Comparison of ENCODE assay signal across 9 mouse cellular contexts in genomic region chr8:121104049-121104818, GRCm38 (mm10). TPM values are rescaled to one million over a fixed set of nuclear protein-coding genes. Genes with fewer than 3 reads are reported as not detected.
DNase-seq lines count a peak whose midpoint lies in the region; ATAC-seq and TF ChIP-seq lines count a peak whose summit lies in the region.
"Had no signal": no experiment of that assay in that cellular context is flagged by ENCODE, and none has a peak within 500 bp of the region (broad histone marks: within the 10 kb centered on the region; RNA-seq: fewer than 3 reads in every experiment).

No protein-coding gene starts in this region.

- no peak overlapping the region for H3ac ChIP-seq in C2C12 (ENCODE audit: control insufficient read depth, insufficient read length, low read depth)

- H3K4me1 ChIP-seq in kidney, embryonic 14.5 days (ENCODE audit: control insufficient read depth, insufficient read depth, low read length) = peaks cover 8% of the 10 kb centered on the region
- no peaks in the 10 kb centered on the region for H3K4me1 ChIP-seq in liver, adult 2 months (ENCODE audit: control insufficient read depth, insufficient read depth, low read length)

- ATAC-seq in kidney, embryonic 14.5 days (ENCODE audit: low FRiP score, low TSS enrichment) = peak; percentile 51; the same call in 1 of the 2 replicates

- no peaks in the 10 kb centered on the region for H3K9me3 ChIP-seq in kidney, embryonic 14.5 days (ENCODE audit: control insufficient read depth, low read length)
- H3K9me3 ChIP-seq: hindbrain, embryonic 15.5 days had no signal

- peaks cover 43% of the 10 kb centered on the region for H3K36me3 ChIP-seq in C2C12 (ENCODE audit: control insufficient read depth, insufficient read depth)
- H3K36me3 ChIP-seq in kidney, embryonic 14.5 days (ENCODE audit: control insufficient read depth, insufficient read depth, low read length) = peaks cover 55% of the 10 kb centered on the region
- H3K36me3 ChIP-seq in liver, adult 2 months (ENCODE audit: control insufficient read depth, insufficient read depth, low read length) = no peaks in the 10 kb centered on the region

- H3K79me2 ChIP-seq in C2C12 (ENCODE audit: control insufficient read depth, insufficient read depth) = peaks cover 19% of the 10 kb centered on the region
- H3K79me2 ChIP-seq in liver, adult 2 months (ENCODE audit: control insufficient read depth, insufficient read depth, low read length) = 0 out of 2 replicates have a peak, but pooled peaks cover 5% of the 10 kb centered on the region

- no peaks in the 10 kb centered on the region for H3K27me3 ChIP-seq in C2C12 (ENCODE audit: control insufficient read depth, insufficient read depth, insufficient read length)
- H3K27me3 ChIP-seq in kidney, embryonic 14.5 days (ENCODE audit: control insufficient read depth, insufficient read depth, low read length) = no peaks in the 10 kb centered on the region
- no peaks in the 10 kb centered on the region for H3K27me3 ChIP-seq in liver, adult 2 months (ENCODE audit: control insufficient read depth, insufficient read depth, low read length)
- H3K27me3 ChIP-seq: hindbrain, embryonic 15.5 days had no signal

- H3K9ac ChIP-seq in kidney, embryonic 14.5 days (ENCODE audit: low read depth, low read length) = no peak overlapping the region
- H3K9ac ChIP-seq in liver, adult 2 months (ENCODE audit: low read depth, low read length) = no peak overlapping the region
- H3K9ac ChIP-seq: hindbrain, embryonic 15.5 days had no signal

- H3K4me2 ChIP-seq in kidney, embryonic 14.5 days (replicated peaks; ENCODE audit: low read depth, low read length) = no peak overlapping the region
- H3K4me2 ChIP-seq: hindbrain, embryonic 15.5 days had no signal

- WGBS in kidney, embryonic 14.5 days = 54% methylated on average over 17 of the region's 17 CpGs
- 62% methylated on average over 17 of the region's 17 CpGs for WGBS in liver, adult 2 months

- H3K4me3 ChIP-seq in C2C12 (ENCODE audit: insufficient read depth, poor library complexity, severe bottlenecking) = no peak overlapping the region
- no peak overlapping the region for H3K4me3 ChIP-seq in kidney, embryonic 14.5 days (ENCODE audit: low read length)
- no peak overlapping the region for H3K4me3 ChIP-seq in liver, adult 2 months (ENCODE audit: insufficient read depth, low read depth, low read length)
- H3K4me3 ChIP-seq: hindbrain, embryonic 15.5 days had no signal

- peak; percentile 71 to 91 for DNase-seq in adrenal gland, adult (ENCODE audit: inconsistent age in 2 of 2, low spot score in 1 of 2)
- DNase-seq in embryo, embryonic 10 days (ENCODE audit: low spot score) = peak; percentile 88
- DNase-seq in gastrocnemius, postnatal 4 days (ENCODE audit: low spot score in 2 of 2) = peak; percentile 60 to 76
- DNase-seq in liver, adult 2 months (ENCODE audit: extremely low read depth, low read depth, low spot score) = no peak
- peak; percentile 67 for DNase-seq in ovary, postnatal 36 days (ENCODE audit: low spot score)
- DNase-seq in thymus, postnatal 25 days = peak; percentile 72

- peak; percentile 95 for TF ChIP-seq CTCF in C2C12 (IDR thresholded peaks at IDR 0.05; ENCODE audit: control insufficient read depth, insufficient read depth, insufficient read length)
- TF ChIP-seq CTCF in liver, adult 2 months (IDR thresholded peaks at IDR 0.05; ENCODE audit: low read depth, low read length) = peak; percentile 95

- TF ChIP-seq POLR2A in liver, adult 2 months (IDR thresholded peaks at IDR 0.05; ENCODE audit: extremely low read depth, insufficient read depth, low read length) = no peak

- H3K79me3 ChIP-seq in C2C12 (ENCODE audit: low read depth) = no peaks in the 10 kb centered on the region

- H3K27ac ChIP-seq in kidney, embryonic 14.5 days (ENCODE audit: low read depth, low read length) = no peak overlapping the region
- H3K27ac ChIP-seq in liver, adult 2 months (replicated peaks; ENCODE audit: insufficient read depth, low read depth, low read length) = no peak overlapping the region
- H3K27ac ChIP-seq: hindbrain, embryonic 15.5 days had no signal

TF ChIP-seq in C2C12, 6 proteins besides CTCF, POLR2A, EP300 and RAD21:
- TF ChIP-seq FOSL1 (IDR thresholded peaks at IDR 0.05; ENCODE audit: insufficient read depth, low read length, poor library complexity, severe bottlenecking) (no peak), MYOD1 (IDR thresholded peaks at IDR 0.05; ENCODE audit: control insufficient read depth, insufficient read length, low read depth) (no peak), MYOG (IDR thresholded peaks at IDR 0.05; ENCODE audit: control insufficient read depth, extremely low read depth, insufficient read length) (no peak), CEBPB (IDR thresholded peaks at IDR 0.05; ENCODE audit: low read depth) (no peak), USF1 (IDR thresholded peaks at IDR 0.05; ENCODE audit: low read depth) (no peak), MAX (IDR thresholded peaks at IDR 0.05) (no peak)

RNA-seq across cellular contexts. Expression of gene Mthfsd, which starts 4.0 kb away (rescaled TPM):
- polyA plus RNA-seq in C2C12 (2012; fragmentation: generic; extraction: Trizol) = 22.7 TPM
- total RNA-seq in gastrocnemius, postnatal 4 days (2021) = 10 to 100 TPM; 18.2 to 19.6 TPM
- 67.0 and 72.8 TPM in 2 replicates for polyA plus RNA-seq in kidney, embryonic 14.5 days (2014; fragmentation: Nextera tagmentation; extraction: Ambion mirVana)
- 23.6 and 29.5 TPM in 2 replicates for total RNA-seq in liver, adult 2 months (2014; rRNA removed)
- 22.7 and 29.8 TPM in 2 replicates for polyA plus RNA-seq in liver, adult 2 months (2012; rRNA removed)

RNA-seq across cellular contexts. Expression of gene Foxc2, which starts 11.7 kb away (rescaled TPM):
- polyA plus RNA-seq in C2C12 (2012; fragmentation: generic; extraction: Trizol) = 22.9 TPM
- 1 to 10 TPM; 1.3 TPM for total RNA-seq in gastrocnemius, postnatal 4 days (2021)
- 48.3 and 52.3 TPM in 2 replicates for polyA plus RNA-seq in kidney, embryonic 14.5 days (2014; fragmentation: Nextera tagmentation; extraction: Ambion mirVana)
- total RNA-seq in liver, adult 2 months (2014; rRNA removed) = 0.07 TPM in 1 of 2 replicates, not detected in the other
- 0.06 and 0.07 TPM in 2 replicates for polyA plus RNA-seq in liver, adult 2 months (2012; rRNA removed)

RNA-seq across cellular contexts. Expression of gene Foxf1, which starts 20.0 kb away (rescaled TPM):
- polyA plus RNA-seq in C2C12 (2012; fragmentation: generic; extraction: Trizol) = 0.04 TPM
- total RNA-seq in gastrocnemius, postnatal 4 days (2021) = under 1 TPM; 0.25 to 0.39 TPM
- 0.74 and 0.93 TPM in 2 replicates for polyA plus RNA-seq in kidney, embryonic 14.5 days (2014; fragmentation: Nextera tagmentation; extraction: Ambion mirVana)
- 1.3 and 1.4 TPM in 2 replicates for total RNA-seq in liver, adult 2 months (2014; rRNA removed)
- polyA plus RNA-seq in liver, adult 2 months (2012; rRNA removed) = 3.1 and 3.4 TPM in 2 replicates

RNA-seq across cellular contexts. Expression of gene Foxl1, which starts 23.5 kb away (rescaled TPM):
- 6.1 TPM for polyA plus RNA-seq in C2C12 (2012; fragmentation: generic; extraction: Trizol)
- under 1 TPM; 0.13 to 0.39 TPM for total RNA-seq in gastrocnemius, postnatal 4 days (2021)
- polyA plus RNA-seq in kidney, embryonic 14.5 days (2014; fragmentation: Nextera tagmentation; extraction: Ambion mirVana) = 6.6 and 7.1 TPM in 2 replicates
- total RNA-seq in liver, adult 2 months (2014; rRNA removed) = not detected in 2 replicates
- not detected in 2 replicates for polyA plus RNA-seq in liver, adult 2 months (2012; rRNA removed)

Comparison
In these comparisons a context has a peak if more than half of its experiments do, and no peak if none do; other contexts are left out.
1. RNA of gene Foxc2, which starts 11.7 kb away (polyA plus RNA-seq): 48.3 to 52.3 TPM in kidney, embryonic 14.5 days and 22.9 TPM in C2C12 (single experiment); 0.06 to 0.07 TPM in liver, adult 2 months; every median in the first group is over 10 times any median in the second.